Mouse (Mus musculus) small intestine, adult 2 months (tissue): ENCODE results near the gene Rras.

Source experiments
- CTCF ChIP-seq: fragments of 200-500 bp; IDR thresholded peaks from 2 replicates; pipeline ENCODE4 v1.5.1; 2012; ENCODE audit warnings: low read depth, mild to moderate bottlenecking, control low read depth, inconsistent platforms, low read length, moderate library complexity, mixed read lengths; ENCODE audit not compliant: insufficient replicate concordance, insufficient read length; ENCODE audit errors: extremely low read depth
- POLR2A ChIP-seq: fragments of 200-500 bp; IDR thresholded peaks from 2 replicates; pipeline ENCODE4 v1.6.1; 2012; ENCODE audit warnings: low read depth, mild to moderate bottlenecking, control low read depth, inconsistent platforms, low read length, moderate library complexity

DNA sequence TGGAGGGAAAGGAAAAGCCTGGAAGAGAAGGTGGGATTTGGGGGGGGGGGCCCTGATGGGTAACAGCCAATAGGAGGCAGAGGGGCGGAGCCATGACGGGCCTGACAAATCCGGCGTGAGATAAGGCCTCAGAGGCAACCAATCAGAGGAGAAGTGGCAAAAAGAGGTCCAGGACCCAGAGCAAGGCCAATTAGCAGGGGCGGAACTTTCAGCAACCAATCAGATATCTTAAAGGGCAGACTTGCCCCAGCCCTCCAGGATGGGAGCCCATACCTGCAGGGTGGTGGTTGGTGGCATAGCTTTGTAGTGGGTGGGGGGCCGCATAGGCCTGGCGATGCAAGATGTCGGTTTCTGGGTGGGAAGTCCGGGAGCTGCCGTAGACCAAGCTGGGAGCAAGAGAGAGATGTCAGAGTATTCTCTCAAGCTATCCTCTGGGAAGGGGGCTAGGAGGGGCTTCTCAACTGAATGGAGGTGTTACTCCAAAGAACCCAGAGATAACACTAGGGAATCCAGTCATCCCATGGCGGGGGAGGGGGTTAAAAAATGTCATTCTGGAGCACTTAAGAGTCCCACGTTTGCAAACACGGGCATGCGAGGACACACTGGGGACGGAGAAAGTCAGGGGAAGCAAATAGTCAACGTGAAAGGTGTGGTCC, 33.3 kb downstream of the Rras start:
- TF ChIP-seq CTCF, result no peak
- no peak for TF ChIP-seq POLR2A
